ENCODE assay signal across 14 mouse cellular contexts in genomic region chr2:31713813-31714212, GRCm38 (mm10). TPM values are rescaled to one million over a fixed set of nuclear protein-coding genes. Genes with fewer than 3 reads are reported as not detected.
DNase-seq lines count a peak whose midpoint lies in the region.
"Had no signal": no experiment of that assay in that cellular context is flagged by ENCODE, and none has a peak within 500 bp of the region (broad histone marks: within the 10 kb centered on the region; RNA-seq: fewer than 3 reads in every experiment).

No protein-coding gene starts in this region.

- intact Hi-C loops in heart, postnatal 14 days (cut with DNase I), result no loop called here
- intact Hi-C loops in heart, postnatal 25 days (cut with DNase I), result no loop called here

- DNase-seq in heart, adult 11 months, result peak; percentile 93
- DNase-seq in heart, postnatal 14 days, result no peak
- peak; percentile 10 for DNase-seq in heart, adult 8-10 months (ENCODE audit: low spot score)
- DNase-seq in heart, postnatal 25 days (ENCODE audit: low spot score), result no peak
- DNase-seq: adrenal gland, adult 2 months; adrenal gland, adult 8-10 months; adrenal gland, postnatal 10 days; adrenal gland, postnatal 14 days; adrenal gland, postnatal 25 days; adrenal gland, postnatal 36 days; B cell, adult 2 months; cerebellum, adult 11 months; cerebellum, adult 11-12 months; cerebellum, adult 18-20 months had no signal

RNA-seq across cellular contexts. Expression of gene Abl1, which starts 25.6 kb away (rescaled TPM):
- 10 to 100 TPM; 43.1 to 45.7 TPM for total RNA-seq in heart, postnatal 14 days (2021)
- total RNA-seq in heart, adult 8-10 months (2022), result 10 to 100 TPM; 30.2 to 37.3 (median 30.9) TPM
- total RNA-seq in heart, postnatal 25 days (2021), result 10 to 100 TPM; 29.8 to 35.0 TPM

RNA-seq across cellular contexts. Expression of gene Exosc2, which starts 43.3 kb away (rescaled TPM):
- total RNA-seq in heart, postnatal 14 days (2021), result 1 to 10 TPM; 9.1 to 9.2 TPM
- 1 to 10 TPM; 7.0 to 9.1 (median 8.1) TPM for total RNA-seq in heart, adult 8-10 months (2022)
- 1 to 10 TPM; 8.3 to 9.6 TPM for total RNA-seq in heart, postnatal 25 days (2021)

Comparison
In these comparisons a context has a peak if more than half of its experiments do, and no peak if none do; other contexts are left out.
1. DNase-seq: peak in heart, adult 11 months (single experiment) and heart, adult 8-10 months (single experiment); none in heart, postnatal 14 days (0 of 2) and heart, postnatal 25 days (single experiment).